Mouse (Mus musculus) liver, embryonic 14.5 days (tissue): ENCODE results near the gene Ssbp3. TPM values are rescaled to one million over a fixed set of nuclear protein-coding genes. Genes with fewer than 3 reads are reported as not detected.

Experiments used
- ATAC-seq: fragments of 200-750 bp; cut with Nextera tagmentation; 2 replicates; pipeline ENCODE4 v1.8.0; 2017; ENCODE audit warnings: moderate number of reproducible peaks, mild to moderate bottlenecking, moderate library complexity; ENCODE audit not compliant: insufficient read depth
- DNase-seq, 3 experiments: peaks; one replicate each; pipeline ENCODE4 v3.0.0-alpha.2; 2012 to 2013; ENCODE audit warnings: low read depth in 3 of 3, low spot score in 3 of 3
- H3K27ac ChIP-seq: fragments of 300-500 bp; sonication (generic); 2 replicates; pipeline ENCODE4 v1.5.1; 2014; ENCODE audit warnings: moderate library complexity, mild to moderate bottlenecking, control low read depth, inconsistent platforms
- H3K27me3 ChIP-seq: fragments of 300-500 bp; sonication (generic); 2 replicates; pipeline ENCODE4 v1.6.1; 2014; ENCODE audit warnings: mild to moderate bottlenecking, low read length, moderate library complexity; ENCODE audit not compliant: control insufficient read depth, insufficient read depth
- H3K36me3 ChIP-seq: fragments of 300-500 bp; sonication (generic); replicated peaks from 2 replicates; pipeline ENCODE4 v1.6.1; 2014; ENCODE audit warnings: low read depth; ENCODE audit not compliant: control insufficient read depth, insufficient read depth
- H3K4me1 ChIP-seq, 2 experiments: fragments of 200-500 bp in 1 of 2; fragments of 300-500 bp in 1 of 2; sonication (generic) in 1 of 2; replicated peaks; 2 replicates each; pipeline ENCODE4 v1.6.1; 2012 to 2014; ENCODE audit warnings: antibody characterized with exemption in 1 of 2, inconsistent platforms in 1 of 2, low read length in 1 of 2; ENCODE audit not compliant: control insufficient read depth in 2 of 2, insufficient read depth in 2 of 2
- H3K4me2 ChIP-seq: fragments of 300-500 bp; sonication (generic); 2 replicates; pipeline ENCODE4 v1.6.1; 2014; ENCODE audit warnings: low read depth, mild to moderate bottlenecking, control low read depth, moderate library complexity
- H3K4me3 ChIP-seq, 2 experiments: fragments of 200-500 bp in 1 of 2; fragments of 300-500 bp in 1 of 2; sonication (generic) in 1 of 2; 2 replicates each; pipeline ENCODE4 v1.5.1; 2012 to 2014; ENCODE audit warnings: low read depth in 2 of 2, low read length in 2 of 2, mild to moderate bottlenecking in 2 of 2, control low read depth in 1 of 2, inconsistent platforms in 1 of 2, moderate library complexity in 1 of 2; ENCODE audit not compliant: insufficient read depth in 1 of 2
- H3K9ac ChIP-seq: fragments of 300-500 bp; sonication (generic); replicated peaks from 2 replicates; pipeline ENCODE4 v1.6.1; 2014; ENCODE audit warnings: mild to moderate bottlenecking, control low read depth, moderate library complexity
- H3K9me3 ChIP-seq: fragments of 300-500 bp; sonication (generic); 2 replicates; pipeline ENCODE4 v1.6.1; 2016; ENCODE audit warnings: low read length, mixed read lengths; ENCODE audit not compliant: control insufficient read depth
- CTCF ChIP-seq: IDR thresholded peaks from 2 replicates; pipeline ENCODE4 v1.5.1; 2016; ENCODE audit warnings: antibody characterized with exemption, low read depth, control low read depth
- EP300 ChIP-seq: IDR thresholded peaks from 2 replicates; pipeline ENCODE4 v1.6.1; 2016; ENCODE audit warnings: antibody characterized with exemption, low read depth
- WGBS: fragments of 180-500 bp; shearing (Covaris S2); extraction: QIAGEN DNeasy Blood & Tissue Kit; methylation state at CpG from one replicate; pipeline ENCODE4 v1.1.7; 2014; ENCODE audit not compliant: insufficient replicate concordance; 5-methylcytosine and 5-hydroxymethylcytosine counted together
- polyA plus RNA-seq, 2 experiments: library from polyadenylated mRNA; depleted of rRNA in 1 of 2; stranded (reverse) in 1 of 2; unstranded in 1 of 2; fragments of >200 nt; fragmentation: Nextera tagmentation in 1 of 2; extraction: Ambion mirVana in 1 of 2; gene quantifications; 2 replicates each; pipeline versions ENCODE4 v1.2.1 to v1.2.3; 2012 to 2014

The Ssbp3 gene
- polyA plus RNA-seq, 2 experiments, result 33.0 to 52.1 TPM

DNA sequence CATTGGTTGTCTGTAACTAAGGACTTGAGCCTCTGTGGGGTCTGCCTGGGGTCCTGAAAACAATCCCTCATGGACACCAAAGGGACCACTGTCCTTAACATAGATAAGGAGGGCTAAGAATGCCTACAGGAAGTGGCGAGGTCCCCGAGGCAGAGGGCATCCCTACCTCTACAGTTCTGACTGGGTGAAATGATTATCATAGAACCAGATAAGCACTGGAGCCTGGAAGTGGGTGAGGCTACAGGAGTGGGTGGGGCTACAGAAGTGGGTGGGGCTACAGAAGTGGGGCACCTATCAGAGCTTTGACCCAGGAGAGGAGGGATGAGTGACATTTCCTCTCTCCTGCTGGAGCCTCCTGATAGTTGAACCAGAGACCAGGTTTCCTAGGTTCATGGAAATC is 39.9 kb upstream of the Ssbp3 start:
- Histone ChIP-seq H3K4me1 (peaks cover 12 to 34% of the 10 kb centered on the region in 2 experiments), H3K4me3 (no peak overlapping the region), H3K27me3 (no peaks in the 10 kb centered on the region), H3K9me3 (no peaks in the 10 kb centered on the region), H3K36me3 (no peaks in the 10 kb centered on the region), H3K4me2 (peak overlapping the region; percentile 34), H3K9ac (no peak overlapping the region), H3K27ac (no peak overlapping the region; the same call in 1 of the 2 replicates)
- ATAC-seq (peak; percentile 97), DNase-seq (peak; percentile 77 to 79 (median 77))
- TF ChIP-seq EP300 (no peak), CTCF (no peak)
- 6% methylated on average over 2 of the region's 2 CpGs for WGBS

GRCm38 (mm10) chr4:106874501-106874900 is 36.0 kb upstream of the Ssbp3 start:
- no peak overlapping the region for H3K4me3 ChIP-seq
- no peak overlapping the region for H3K4me2 ChIP-seq
- H3K9ac ChIP-seq, result no peak overlapping the region
- no peaks in the 10 kb centered on the region for H3K27me3 ChIP-seq
- no peak for ATAC-seq
- WGBS, result 63% methylated on average over 7 of the region's 7 CpGs
- H3K27ac ChIP-seq, result no peak overlapping the region
- H3K4me1 ChIP-seq, result peaks cover 11 to 16% of the 10 kb centered on the region in 2 experiments
- TF ChIP-seq CTCF (peak; percentile 50), EP300 (no peak)
- H3K36me3 ChIP-seq, result no peaks in the 10 kb centered on the region
- no peak for DNase-seq
- no peaks in the 10 kb centered on the region for H3K9me3 ChIP-seq

DNA sequence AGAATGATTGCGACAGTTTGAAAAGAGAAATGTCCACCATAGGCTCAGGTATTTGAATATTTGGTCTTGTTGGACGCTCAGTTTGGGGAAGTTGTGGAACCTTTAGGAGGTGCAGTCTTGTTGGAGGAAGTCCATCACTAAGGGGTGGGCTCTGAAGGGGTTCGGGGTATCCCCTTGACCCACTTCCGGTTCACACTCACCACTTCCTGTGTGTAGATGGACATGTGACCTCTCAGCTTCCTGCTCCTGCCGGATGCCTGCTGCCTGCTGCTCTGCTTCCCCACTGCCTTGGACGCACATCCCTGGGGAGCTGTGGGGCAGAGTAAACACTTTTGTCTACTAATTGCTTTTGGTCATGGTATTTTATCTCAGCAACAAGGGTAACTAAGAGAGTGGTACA is 29.4 kb upstream of the Ssbp3 start:
- WGBS, result 46% methylated on average over 6 of the region's 6 CpGs
- Histone ChIP-seq H3K4me3 (no peak overlapping the region), H3K4me2 (no peak overlapping the region), H3K9me3 (no peaks in the 10 kb centered on the region), H3K9ac (no peak overlapping the region), H3K4me1 (no peaks in the 10 kb centered on the region), H3K27ac (no peak overlapping the region), H3K36me3 (no peaks in the 10 kb centered on the region), H3K27me3 (no peaks in the 10 kb centered on the region)
- DNase-seq (no peak), ATAC-seq (no peak)
- TF ChIP-seq EP300 (no peak), CTCF (no peak)

GRCm38 (mm10) chr4:106883149-106883548 is 27.4 kb upstream of the Ssbp3 start:
- TF ChIP-seq EP300 (no peak), CTCF (no peak)
- DNase-seq (no peak), ATAC-seq (no peak)
- no peaks in the 10 kb centered on the region for H3K36me3 ChIP-seq
- no peaks in the 10 kb centered on the region for H3K4me1 ChIP-seq
- no peak overlapping the region for H3K4me2 ChIP-seq
- 47% methylated on average over 2 of the region's 2 CpGs for WGBS
- no peak overlapping the region for H3K4me3 ChIP-seq
- H3K9me3 ChIP-seq, result no peaks in the 10 kb centered on the region
- no peaks in the 10 kb centered on the region for H3K27me3 ChIP-seq
- no peak overlapping the region for H3K9ac ChIP-seq
- H3K27ac ChIP-seq, result no peak overlapping the region

GRCm38 (mm10) chr4:106886307-106887085 is 24.0 kb upstream of the Ssbp3 start:
- no peak for TF ChIP-seq EP300
- TF ChIP-seq CTCF, result no peak
- Histone ChIP-seq H3K27me3 (no peaks in the 10 kb centered on the region), H3K9ac (no peak overlapping the region), H3K4me3 (no peak overlapping the region), H3K4me2 (no peak overlapping the region), H3K4me1 (no peaks in the 10 kb centered on the region), H3K36me3 (no peaks in the 10 kb centered on the region), H3K9me3 (no peaks in the 10 kb centered on the region), H3K27ac (no peak overlapping the region)
- ATAC-seq, result no peak
- 54% methylated on average over 10 of the region's 10 CpGs for WGBS
- DNase-seq, result no peak
